Mouse (Mus musculus) ES-E14 (cell line): ENCODE measurements around the gene Rab42.
A peak's percentile ranks its signal among the peaks of the same experiment; 100 is the strongest.

ENCODE experiments used
- CHD2 ChIP-seq: IDR thresholded peaks from 2 replicates; pipeline ENCODE4 v1.6.1; 2014; ENCODE audit warnings: mild to moderate bottlenecking, low read depth, low read length, inconsistent platforms
- HCFC1 ChIP-seq: IDR thresholded peaks from 2 replicates; pipeline ENCODE4 v1.6.1; 2012; ENCODE audit warnings: low read length, inconsistent platforms, borderline replicate concordance; ENCODE audit not compliant: insufficient read depth

DNA sequence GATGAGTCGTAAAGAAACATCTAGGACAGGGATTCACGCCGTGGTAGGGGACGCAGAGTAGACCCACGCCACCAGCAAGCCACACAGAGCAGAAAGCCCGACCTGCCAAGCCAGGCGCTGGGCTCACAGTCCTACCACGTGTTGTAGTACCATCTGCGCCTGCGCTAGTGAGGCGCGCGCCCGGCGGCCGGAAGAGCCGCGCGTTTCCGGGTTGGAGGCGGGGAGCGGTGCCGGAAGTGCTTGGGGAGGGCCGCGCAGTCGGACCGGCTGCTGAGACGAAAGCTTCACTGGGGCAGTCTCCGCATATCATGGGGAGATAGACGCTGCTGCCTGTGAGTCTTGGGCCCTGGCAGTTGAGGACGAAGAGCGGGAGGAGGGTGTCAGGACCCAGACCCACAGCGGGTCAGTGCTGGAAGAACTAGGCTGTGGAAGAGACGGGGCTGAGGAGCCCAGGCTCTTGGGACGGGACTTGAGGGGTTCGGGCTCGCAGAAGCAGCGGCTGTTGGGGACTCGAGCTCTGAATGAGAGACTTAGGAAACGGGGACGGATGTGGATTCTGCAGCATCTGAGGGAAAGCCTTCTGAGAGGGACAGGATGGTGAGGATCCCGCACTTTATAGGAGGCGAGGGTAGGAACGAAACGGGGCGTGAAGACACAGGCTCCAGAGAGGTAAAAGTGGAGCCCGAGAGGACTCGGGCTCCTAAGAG is 28.9 kb downstream of the Rab42 start, which contains the start of gene Taf12:
- no peak; the same call in 1 of the 2 replicates for TF ChIP-seq CHD2
- peak; percentile 75 for TF ChIP-seq HCFC1
